Mouse (Mus musculus) heart, embryonic 11.5 days (tissue): ENCODE measurements at regions not wholly inside any gene's neighbourhood (a gene's known extent, or its start where the extent isn't known, plus 50 kb on each side); places are given as distances from the start of the nearest gene placed in this dataset.

Experiments used
- ATAC-seq: fragments of 200-750 bp; cut with Nextera tagmentation; replicated peaks from 2 replicates; pipeline ENCODE4 v1.8.0; 2017; ENCODE audit warnings: moderate library complexity; ENCODE audit not compliant: insufficient number of reproducible peaks, low FRiP score, low TSS enrichment
- H3K27ac ChIP-seq: fragments of 300-500 bp; sonication (generic); 2 replicates; pipeline ENCODE4 v1.5.1; 2014; ENCODE audit warnings: mild to moderate bottlenecking, low read depth, low read length
- H3K27me3 ChIP-seq: fragments of 300-500 bp; sonication (generic); 2 replicates; pipeline ENCODE4 v1.6.1; 2014; ENCODE audit warnings: mild to moderate bottlenecking, low read length, mixed read lengths; ENCODE audit not compliant: control insufficient read depth, insufficient read depth
- H3K36me3 ChIP-seq: fragments of 300-500 bp; sonication (generic); 2 replicates; pipeline ENCODE4 v1.6.1; 2014; ENCODE audit warnings: mild to moderate bottlenecking, low read length, moderate library complexity, mixed read lengths; ENCODE audit not compliant: control insufficient read depth, insufficient read depth
- H3K4me1 ChIP-seq: fragments of 300-500 bp; sonication (generic); 2 replicates; pipeline ENCODE4 v1.6.1; 2014; ENCODE audit warnings: low read length; ENCODE audit not compliant: control insufficient read depth, insufficient read depth
- H3K4me2 ChIP-seq: fragments of 300-500 bp; sonication (generic); 2 replicates; pipeline ENCODE4 v1.6.1; 2014; ENCODE audit warnings: mild to moderate bottlenecking, moderate library complexity
- H3K4me3 ChIP-seq: fragments of 300-500 bp; sonication (generic); 2 replicates; pipeline ENCODE4 v1.5.1; 2014; ENCODE audit warnings: low read depth, low read length
- H3K9ac ChIP-seq: fragments of 300-500 bp; sonication (generic); 2 replicates; pipeline ENCODE4 v1.6.1; 2014; ENCODE audit warnings: mild to moderate bottlenecking, low read depth, low read length, moderate library complexity
- H3K9me3 ChIP-seq: fragments of 300-500 bp; sonication (generic); replicated peaks from 2 replicates; pipeline ENCODE4 v1.6.1; 2016; ENCODE audit warnings: low read length; ENCODE audit not compliant: control insufficient read depth
- WGBS: fragments of 180-500 bp; shearing (Covaris S2); extraction: QIAGEN DNeasy Blood & Tissue Kit; methylation state at CpG from one replicate; pipeline ENCODE4 v1.1.7; 2014; ENCODE audit not compliant: insufficient replicate concordance; 5-methylcytosine and 5-hydroxymethylcytosine counted together

GRCm38 (mm10) chr11:32937167-32937566 lies 112.8 kb upstream of the Smim23 start:
- no peaks in the 10 kb centered on the region for H3K4me1 ChIP-seq
- no peak overlapping the region for H3K4me3 ChIP-seq
- H3K9me3 ChIP-seq, result peaks cover 3% of the 10 kb centered on the region
- 54% methylated on average over 1 of the region's 1 CpGs for WGBS
- H3K9ac ChIP-seq, result no peak overlapping the region
- no peak overlapping the region for H3K27ac ChIP-seq
- H3K27me3 ChIP-seq, result peaks cover 7% of the 10 kb centered on the region; the same call in 1 of the 2 replicates
- ATAC-seq, result no peak
- no peaks in the 10 kb centered on the region for H3K36me3 ChIP-seq
- H3K4me2 ChIP-seq, result no peak overlapping the region

GRCm38 (mm10) chr11:32931928-32932327 lies 107.5 kb upstream of the Smim23 start:
- peaks cover 3% of the 10 kb centered on the region; the same call in 1 of the 2 replicates for H3K27me3 ChIP-seq
- H3K9ac ChIP-seq, result no peak overlapping the region
- H3K36me3 ChIP-seq, result no peaks in the 10 kb centered on the region
- whole genome bisulfite sequencing, result 54% methylated on average over 9 of the region's 9 CpGs
- no peak overlapping the region for H3K4me3 ChIP-seq
- ATAC-seq, result no peak
- H3K9me3 ChIP-seq, result peaks cover 3% of the 10 kb centered on the region
- H3K4me1 ChIP-seq, result no peaks in the 10 kb centered on the region
- no peak overlapping the region for H3K4me2 ChIP-seq
- no peak overlapping the region for H3K27ac ChIP-seq

- H3K4me2 ChIP-seq, result peak overlapping the region; percentile 47
These were observed 106.6 kb upstream of the Smim23 start for GRCm38 (mm10) chr11:32931018-32931417.

GRCm38 (mm10) chr11:32928837-32929236 lies 104.4 kb upstream of the Smim23 start:
- 69% methylated on average over 2 of the region's 2 CpGs for WGBS
- H3K27me3 ChIP-seq, result 0 out of 2 replicates have a peak, but pooled peaks cover 2% of the 10 kb centered on the region
- ATAC-seq, result no peak
- no peak overlapping the region for H3K9ac ChIP-seq
- H3K9me3 ChIP-seq, result peaks cover 3% of the 10 kb centered on the region
- no peak overlapping the region for H3K27ac ChIP-seq
- no peak overlapping the region for H3K4me3 ChIP-seq
- H3K4me2 ChIP-seq, result no peak overlapping the region
- H3K36me3 ChIP-seq, result no peaks in the 10 kb centered on the region
- H3K4me1 ChIP-seq, result peaks cover 3% of the 10 kb centered on the region; the same call in 1 of the 2 replicates

More at GRCm38 (mm10) chr11:32931018-32931417, 106.6 kb upstream of the Smim23 start:
- H3K4me1 ChIP-seq, result no peaks in the 10 kb centered on the region; the same call in 1 of the 2 replicates
- H3K36me3 ChIP-seq, result no peaks in the 10 kb centered on the region
- H3K27ac ChIP-seq, result no peak overlapping the region
- H3K9me3 ChIP-seq, result peaks cover 3% of the 10 kb centered on the region
- no peak overlapping the region for H3K9ac ChIP-seq
- WGBS, result 13% methylated on average over 14 of the region's 14 CpGs
- H3K27me3 ChIP-seq, result peaks cover 5% of the 10 kb centered on the region; the same call in 1 of the 2 replicates
- H3K4me3 ChIP-seq, result no peak overlapping the region
- no peak for ATAC-seq

- WGBS, result 2% methylated on average over 33 of the region's 33 CpGs
- Histone ChIP-seq H3K4me1 (peaks cover 3% of the 10 kb centered on the region; the same call in 1 of the 2 replicates), H3K27me3 (peaks cover 5% of the 10 kb centered on the region), H3K4me2 (peak overlapping the region; percentile 66), H3K27ac (peak overlapping the region; percentile 54; the same call in 1 of the 2 replicates), H3K36me3 (no peaks in the 10 kb centered on the region), H3K9ac (peak overlapping the region; percentile 62), H3K9me3 (no peaks in the 10 kb centered on the region), H3K4me3 (peak overlapping the region; percentile 23; the same call in 1 of the 2 replicates)
- 0 out of 2 replicates have a peak, but pooled peaks have one; percentile 39 for ATAC-seq
These were observed 101.2 kb upstream of the Smim23 start for GRCm38 (mm10) chr11:32925421-32926271.

GRCm38 (mm10) chr11:32924932-32925331 lies 100.5 kb upstream of the Smim23 start:
- Histone ChIP-seq H3K36me3 (no peaks in the 10 kb centered on the region), H3K9me3 (no peaks in the 10 kb centered on the region), H3K4me2 (no peak overlapping the region), H3K4me1 (peaks cover 3% of the 10 kb centered on the region; the same call in 1 of the 2 replicates), H3K27ac (no peak overlapping the region), H3K9ac (no peak overlapping the region), H3K27me3 (peaks cover 5% of the 10 kb centered on the region), H3K4me3 (no peak overlapping the region)
- no peak for ATAC-seq
- 73% methylated on average over 7 of the region's 7 CpGs for WGBS

GRCm38 (mm10) chr11:32913071-32913470 lies 88.7 kb upstream of the Smim23 start:
- Histone ChIP-seq H3K4me2 (no peak overlapping the region), H3K9me3 (no peaks in the 10 kb centered on the region), H3K27ac (no peak overlapping the region), H3K36me3 (no peaks in the 10 kb centered on the region), H3K9ac (no peak overlapping the region), H3K4me1 (no peaks in the 10 kb centered on the region), H3K27me3 (no peaks in the 10 kb centered on the region), H3K4me3 (no peak overlapping the region)
- WGBS, result 82% methylated on average over 3 of the region's 3 CpGs
- no peak for ATAC-seq

- no peak overlapping the region for H3K9ac ChIP-seq
- no peak for ATAC-seq
- no peak overlapping the region for H3K27ac ChIP-seq
- no peaks in the 10 kb centered on the region for H3K36me3 ChIP-seq
- no peaks in the 10 kb centered on the region for H3K27me3 ChIP-seq
- no peaks in the 10 kb centered on the region for H3K9me3 ChIP-seq
- no peaks in the 10 kb centered on the region for H3K4me1 ChIP-seq
- WGBS, result 81% methylated on average over 4 of the region's 4 CpGs
- no peak overlapping the region for H3K4me3 ChIP-seq
- no peak overlapping the region for H3K4me2 ChIP-seq
These were observed 87.4 kb upstream of the Smim23 start for GRCm38 (mm10) chr11:32911791-32912190.
